Comparison of ENCODE assay signal across 8 mouse cellular contexts in genomic region chr11:88192595-88192994, GRCm38 (mm10). TPM values are rescaled to one million over a fixed set of nuclear protein-coding genes. Genes with fewer than 3 reads are reported as not detected.
DNase-seq lines count a peak whose midpoint lies in the region; ATAC-seq and TF ChIP-seq lines count a peak whose summit lies in the region.

No protein-coding gene starts in this region.

- peak; percentile 12; the same call in 1 of the 2 replicates for TF ChIP-seq CTCF in heart, postnatal 0 days (IDR thresholded peaks at IDR 0.05; ENCODE audit: low read depth)
- TF ChIP-seq CTCF in MEL (IDR thresholded peaks at IDR 0.05 in 2 of 3, conservative IDR thresholded peaks at IDR 0.05 in 1 of 3; ENCODE audit: control insufficient read depth in 1 of 3, insufficient read depth in 1 of 3, low read depth in 2 of 3, low read length in 3 of 3, poor library complexity in 1 of 3, severe bottlenecking in 1 of 3) = no peak
- TF ChIP-seq CTCF in intestine, postnatal 0 days (IDR thresholded peaks at IDR 0.05; ENCODE audit: low read depth) = peak; percentile 55

- TF ChIP-seq RAD21 in MEL (IDR thresholded peaks at IDR 0.05; ENCODE audit: low read depth, low read length) = no peak

- WGBS in heart, postnatal 0 days = 33% methylated on average over 4 of the region's 4 CpGs
- 15% methylated on average over 4 of the region's 4 CpGs for WGBS in intestine, postnatal 0 days
- WGBS in kidney, embryonic 16.5 days = 26% methylated on average over 4 of the region's 4 CpGs

- no peak for TF ChIP-seq EP300 in heart, postnatal 0 days (IDR thresholded peaks at IDR 0.05; ENCODE audit: low read depth)
- TF ChIP-seq EP300 in MEL (IDR thresholded peaks at IDR 0.05; ENCODE audit: low read depth in 1 of 2, low read length in 2 of 2) = no peak

- H3K4me2 ChIP-seq in heart, postnatal 0 days (ENCODE audit: low read depth, low read length) = no peak overlapping the region
- H3K4me2 ChIP-seq in intestine, postnatal 0 days (replicated peaks; ENCODE audit: low read depth) = no peak overlapping the region
- no peak overlapping the region for H3K4me2 ChIP-seq in kidney, embryonic 16.5 days (replicated peaks; ENCODE audit: low read depth, low read length)

- H3K4me3 ChIP-seq in heart, postnatal 0 days (ENCODE audit: low read depth, low read length) = no peak overlapping the region
- no peak overlapping the region for H3K4me3 ChIP-seq in MEL (ENCODE audit: control insufficient read depth in 1 of 2, insufficient read depth in 1 of 2, low read depth in 2 of 2, low read length in 2 of 2)
- no peak overlapping the region for H3K4me3 ChIP-seq in intestine, postnatal 0 days (ENCODE audit: low read depth, low read length)
- H3K4me3 ChIP-seq in kidney, embryonic 16.5 days (ENCODE audit: low read length) = no peak overlapping the region

- H3K9me3 ChIP-seq in heart, postnatal 0 days (replicated peaks; ENCODE audit: control insufficient read depth, low read length) = no peaks in the 10 kb centered on the region
- H3K9me3 ChIP-seq in MEL (replicated peaks; ENCODE audit: insufficient read depth, low read length) = no peaks in the 10 kb centered on the region
- H3K9me3 ChIP-seq in intestine, postnatal 0 days (ENCODE audit: control insufficient read depth) = no peaks in the 10 kb centered on the region
- no peaks in the 10 kb centered on the region for H3K9me3 ChIP-seq in kidney, embryonic 16.5 days (ENCODE audit: low read length)

- no peak overlapping the region for H3K27ac ChIP-seq in heart, postnatal 0 days (ENCODE audit: low read depth)
- H3K27ac ChIP-seq in MEL (ENCODE audit: control insufficient read depth, low read depth, low read length) = no peak overlapping the region
- H3K27ac ChIP-seq in intestine, postnatal 0 days (ENCODE audit: low read depth, low read length) = no peak overlapping the region
- no peak overlapping the region for H3K27ac ChIP-seq in kidney, embryonic 16.5 days (ENCODE audit: low read length)

- no peaks in the 10 kb centered on the region for H3K36me3 ChIP-seq in heart, postnatal 0 days (replicated peaks; ENCODE audit: control insufficient read depth, insufficient read depth, low read length)
- peaks cover 0 to 2% of the 10 kb centered on the region in 2 experiments; a peak in 1 of 4 replicates for H3K36me3 ChIP-seq in MEL (ENCODE audit: control insufficient read depth in 1 of 2, insufficient read depth in 2 of 2, low read length in 2 of 2)
- H3K36me3 ChIP-seq in intestine, postnatal 0 days (ENCODE audit: control insufficient read depth, insufficient read depth) = no peaks in the 10 kb centered on the region; the same call in 1 of the 2 replicates
- no peaks in the 10 kb centered on the region for H3K36me3 ChIP-seq in kidney, embryonic 16.5 days (ENCODE audit: insufficient read depth, low read length)

- peaks cover 26% of the 10 kb centered on the region for H3K27me3 ChIP-seq in heart, postnatal 0 days (ENCODE audit: control insufficient read depth, insufficient read depth, low read length)
- no peaks in the 10 kb centered on the region for H3K27me3 ChIP-seq in MEL (ENCODE audit: control insufficient read depth in 1 of 2, insufficient read depth in 2 of 2, low read length in 2 of 2)
- peaks cover 23% of the 10 kb centered on the region for H3K27me3 ChIP-seq in intestine, postnatal 0 days (replicated peaks; ENCODE audit: control insufficient read depth, insufficient read depth, low read length)
- H3K27me3 ChIP-seq in kidney, embryonic 16.5 days (ENCODE audit: insufficient read depth, low read length) = peaks cover 40% of the 10 kb centered on the region

- peaks cover 17% of the 10 kb centered on the region for H3K4me1 ChIP-seq in heart, postnatal 0 days (ENCODE audit: control insufficient read depth, insufficient read depth)
- H3K4me1 ChIP-seq in MEL (ENCODE audit: control insufficient read depth in 1 of 2, insufficient read depth in 2 of 2, low read length in 2 of 2) = peaks cover 3 to 4% of the 10 kb centered on the region in 2 experiments; a peak in 2 of 4 replicates
- H3K4me1 ChIP-seq in intestine, postnatal 0 days (replicated peaks; ENCODE audit: control insufficient read depth, insufficient read depth, low read length) = no peaks in the 10 kb centered on the region
- peaks cover 30% of the 10 kb centered on the region for H3K4me1 ChIP-seq in kidney, embryonic 16.5 days (ENCODE audit: insufficient read depth, low read length)

- no peak for TF ChIP-seq POLR2A in MEL (IDR thresholded peaks at IDR 0.05; ENCODE audit: control insufficient read depth in 1 of 2, insufficient read depth in 1 of 2, low read depth in 1 of 2, low read length in 2 of 2, poor library complexity in 1 of 2)

- no peak for DNase-seq in heart, postnatal 0 days (ENCODE audit: low spot score)
- no peak for DNase-seq in heart, postnatal 4 days
- peak; percentile 18 for DNase-seq in 416B (ENCODE audit: low read depth)
- peak; percentile 49 for DNase-seq in MEL (ENCODE audit: low read depth, low spot score)
- DNase-seq in gastrocnemius, adult 18-20 months (ENCODE audit: low spot score) = no peak

- H3K79me2 ChIP-seq in MEL (ENCODE audit: control insufficient read depth, insufficient read depth, low read length, poor library complexity) = no peaks in the 10 kb centered on the region

- no peak for ATAC-seq in heart, postnatal 0 days (ENCODE audit: insufficient read depth, low read depth)
- ATAC-seq in intestine, postnatal 0 days = 0 out of 2 replicates have a peak, but pooled peaks have one; percentile 11
- ATAC-seq in monocyte, adult 5-6 weeks (replicated peaks; ENCODE audit: insufficient number of reproducible peaks, low FRiP score, low TSS enrichment, poor library complexity, severe bottlenecking) = no peak
- ATAC-seq in kidney, embryonic 16.5 days (ENCODE audit: low FRiP score, low TSS enrichment) = no peak

- H3K9ac ChIP-seq in heart, postnatal 0 days (replicated peaks; ENCODE audit: low read depth, low read length) = no peak overlapping the region
- no peak overlapping the region for H3K9ac ChIP-seq in MEL (ENCODE audit: control insufficient read depth, low read depth, low read length, poor library complexity, severe bottlenecking)
- no peak overlapping the region for H3K9ac ChIP-seq in intestine, postnatal 0 days (ENCODE audit: low read depth, low read length)
- H3K9ac ChIP-seq in kidney, embryonic 16.5 days (replicated peaks; ENCODE audit: low read length) = no peak overlapping the region

TF ChIP-seq in MEL, 35 proteins besides CTCF, POLR2A, EP300 and RAD21:
- TF ChIP-seq MYB (IDR thresholded peaks at IDR 0.05; ENCODE audit: low read depth, low read length) (no peak), SMC3 (IDR thresholded peaks at IDR 0.05; ENCODE audit: low read depth, low read length) (no peak), USF1 (IDR thresholded peaks at IDR 0.05; ENCODE audit: low read depth, low read length) (no peak), MXI1 (IDR thresholded peaks at IDR 0.05; ENCODE audit: low read depth, low read length) (no peak), ZNF384 (IDR thresholded peaks at IDR 0.05; ENCODE audit: low read depth, low read length) (no peak), KAT2A (conservative IDR thresholded peaks at IDR 0.05; ENCODE audit: low read depth, low read length) (no peak), MEF2A (IDR thresholded peaks at IDR 0.05; ENCODE audit: extremely low read depth, insufficient replicate concordance, low read depth, low read length, poor library complexity, severe bottlenecking) (no peak), ZC3H11A (IDR thresholded peaks at IDR 0.05; ENCODE audit: low read depth, low read length) (no peak), NELFE (IDR thresholded peaks at IDR 0.05; ENCODE audit: low read depth, low read length) (no peak), ZMIZ1 (IDR thresholded peaks at IDR 0.05; ENCODE audit: low read depth, low read length) (no peak), MAZ (IDR thresholded peaks at IDR 0.05; ENCODE audit: low read depth, low read length) (no peak), BHLHE40 (IDR thresholded peaks at IDR 0.05; ENCODE audit: borderline replicate concordance, low read depth, low read length) (no peak), ZKSCAN1 (IDR thresholded peaks at IDR 0.05; ENCODE audit: low read depth, low read length) (no peak), ETS1 (IDR thresholded peaks at IDR 0.05; ENCODE audit: low read depth, low read length) (no peak), UBTF (IDR thresholded peaks at IDR 0.05; ENCODE audit: borderline replicate concordance, insufficient read depth, low read depth, low read length) (no peak), POLR2AphosphoS5 (IDR thresholded peaks at IDR 0.05; ENCODE audit: borderline replicate concordance, low read depth, low read length) (no peak), CHD2 (IDR thresholded peaks at IDR 0.05; ENCODE audit: low read length) (no peak)

RNA-seq across cellular contexts. Expression of gene Mrps23, which starts 11.6 kb away (rescaled TPM):
- total RNA-seq in heart, postnatal 0 days (2014; rRNA removed; ENCODE audit: low replicate concordance) = 77.6 and 240 TPM in 2 replicates
- polyA plus RNA-seq in heart, postnatal 0 days (2015; fragmentation: Nextera tagmentation; extraction: Ambion mirVana) = 156 TPM in 2 replicates
- 100 to 1,000 TPM; 204 to 207 TPM for total RNA-seq in heart, postnatal 4 days (2021)
- 362 and 381 TPM in 2 replicates for total RNA-seq in MEL (2012; rRNA removed)
- 100 to 1,000 TPM in 1 of 2 experiments, not detected in 1; 190 TPM for polyA plus RNA-seq in MEL (2012; ENCODE audit: insufficient read depth in 1 of 2, insufficient read length in 2 of 2, low read depth in 1 of 2, low replicate concordance in 2 of 2, missing spikeins in 1 of 2)
- 54.1 and 59.1 TPM in 2 replicates for polyA plus RNA-seq in intestine, postnatal 0 days (2015; fragmentation: Nextera tagmentation; extraction: Ambion mirVana)
- total RNA-seq in monocyte, adult 5-6 weeks (2017) = 64.6 to 115 TPM (median 69.1 TPM) in 3 replicates
- total RNA-seq in gastrocnemius, adult 18-20 months (2021) = 100 to 1,000 TPM; 147 to 169 TPM
- 61.5 and 66.6 TPM in 2 replicates for polyA plus RNA-seq in kidney, embryonic 16.5 days (2015; fragmentation: Nextera tagmentation; extraction: Ambion mirVana)

Comparison
In these comparisons a context has a peak if more than half of its experiments do, and no peak if none do; other contexts are left out.
1. DNase-seq: peak in 416B (single experiment) and MEL (single experiment); none in heart, postnatal 0 days (single experiment), heart, postnatal 4 days (single experiment) and gastrocnemius, adult 18-20 months (single experiment).
2. CTCF ChIP-seq: peak in heart, postnatal 0 days (single experiment) and intestine, postnatal 0 days (single experiment); none in MEL (0 of 3).